Mouse (Mus musculus) embryonic facial prominence, embryonic 11.5 days (tissue): ENCODE results near the gene Mucl3. TPM values are rescaled to one million over a fixed set of nuclear protein-coding genes. Genes with fewer than 3 reads are reported as not detected.
A peak's percentile ranks its signal among the peaks of the same experiment; 100 is the strongest.

Source experiments
- ATAC-seq: fragments of 200-750 bp; cut with Nextera tagmentation; replicated peaks from 2 replicates; pipeline ENCODE4 v1.8.0; 2017; ENCODE audit warnings: low read depth; ENCODE audit not compliant: insufficient number of reproducible peaks, low FRiP score, low TSS enrichment
- DNase-seq: peaks from one replicate; pipeline ENCODE4 v3.0.0-alpha.2; 2015; ENCODE audit warnings: low spot score
- H3K27ac ChIP-seq: fragments of 300-500 bp; sonication (generic); replicated peaks from 2 replicates; pipeline ENCODE4 v1.5.1; 2014; ENCODE audit warnings: mild to moderate bottlenecking, low read depth, low read length, control low read depth
- H3K27me3 ChIP-seq: fragments of 300-500 bp; sonication (generic); 2 replicates; pipeline ENCODE4 v1.6.1; 2014; ENCODE audit warnings: mild to moderate bottlenecking, low read length, moderate library complexity, mixed read lengths; ENCODE audit not compliant: control insufficient read depth, insufficient read depth
- H3K36me3 ChIP-seq: fragments of 300-500 bp; sonication (generic); replicated peaks from 2 replicates; pipeline ENCODE4 v1.6.1; 2014; ENCODE audit warnings: low read depth, mild to moderate bottlenecking, low read length, moderate library complexity, mixed read lengths; ENCODE audit not compliant: control insufficient read depth, insufficient read depth
- H3K4me1 ChIP-seq: fragments of 300-500 bp; sonication (generic); 2 replicates; pipeline ENCODE4 v1.6.1; 2014; ENCODE audit warnings: low read length, mixed read lengths; ENCODE audit not compliant: control insufficient read depth, insufficient read depth
- H3K4me2 ChIP-seq: fragments of 300-500 bp; sonication (generic); 2 replicates; pipeline ENCODE4 v1.6.1; 2014; ENCODE audit warnings: low read depth, mild to moderate bottlenecking, control low read depth, low read length, moderate library complexity
- H3K4me3 ChIP-seq: fragments of 300-500 bp; sonication (generic); 2 replicates; pipeline ENCODE4 v1.5.1; 2014; ENCODE audit warnings: low read depth, low read length, control low read depth
- H3K9ac ChIP-seq: fragments of 300-500 bp; sonication (generic); replicated peaks from 2 replicates; pipeline ENCODE4 v1.6.1; 2014; ENCODE audit warnings: mild to moderate bottlenecking, control low read depth, low read length
- H3K9me3 ChIP-seq: fragments of 300-500 bp; sonication (generic); replicated peaks from 2 replicates; pipeline ENCODE4 v1.6.1; 2016; ENCODE audit warnings: mild to moderate bottlenecking, low read length, inconsistent platforms, mixed read lengths; ENCODE audit not compliant: control insufficient read depth
- WGBS: fragments of 180-500 bp; shearing (Covaris S2); extraction: QIAGEN DNeasy Blood & Tissue Kit; methylation state at CpG from one replicate; pipeline ENCODE4 v1.1.7; 2014; 5-methylcytosine and 5-hydroxymethylcytosine counted together
- polyA plus RNA-seq: library from polyadenylated mRNA; unstranded; fragments of >200 nt; fragmentation: Nextera tagmentation; extraction: Ambion mirVana; gene quantifications from 2 replicates; pipeline ENCODE4 v1.2.1, GENCODE M21; 2014

Gene Mucl3
- polyA plus RNA-seq, 1 experiment from 2014 or later, result 0.28 TPM

GRCm38 (mm10) chr17:35673416-35674035, 30.0 kb upstream of the Mucl3 start, which contains the start of gene Gtf2h4:
Gtf2h4 (minus strand) TSS chr17:35673739.
- no peaks in the 10 kb centered on the region for H3K36me3 ChIP-seq
- H3K27ac ChIP-seq, result no peak within 1 kb of the TSS
- H3K9me3 ChIP-seq, result no peaks in the 10 kb centered on the region
- DNase-seq (peak; percentile 98), ATAC-seq (peak; percentile 87)
- H3K4me1 ChIP-seq, result no peaks in the 10 kb centered on the region
- H3K9ac ChIP-seq, result peak within 1 kb of the TSS; percentile 70
- peak within 1 kb of the TSS; percentile 58 for H3K4me2 ChIP-seq
- H3K4me3 ChIP-seq, result peak within 1 kb of the TSS; percentile 64
- 2% methylated on average over 23 of the region's 23 CpGs for WGBS
- H3K27me3 ChIP-seq, result no peaks in the 10 kb centered on the region

GRCm38 (mm10) chr17:35672527-35672926, 29.0 kb upstream of the Mucl3 start:
- H3K27me3 ChIP-seq, result no peaks in the 10 kb centered on the region
- 85% methylated on average over 6 of the region's 6 CpGs for WGBS
- H3K9ac ChIP-seq, result no peak overlapping the region
- no peaks in the 10 kb centered on the region for H3K36me3 ChIP-seq
- H3K4me2 ChIP-seq, result no peak overlapping the region
- no peaks in the 10 kb centered on the region for H3K9me3 ChIP-seq
- no peaks in the 10 kb centered on the region for H3K4me1 ChIP-seq
- H3K27ac ChIP-seq, result no peak overlapping the region
- DNase-seq (no peak), ATAC-seq (no peak)
- no peak overlapping the region for H3K4me3 ChIP-seq

- DNase-seq, result no peak
- H3K4me1 ChIP-seq, result no peaks in the 10 kb centered on the region
- H3K27me3 ChIP-seq, result no peaks in the 10 kb centered on the region
- no peak overlapping the region for H3K4me3 ChIP-seq
- no peak for ATAC-seq
- no peaks in the 10 kb centered on the region for H3K9me3 ChIP-seq
- no peaks in the 10 kb centered on the region for H3K36me3 ChIP-seq
- WGBS, result 79% methylated on average over 6 of the region's 6 CpGs
- no peak overlapping the region for H3K27ac ChIP-seq
- H3K4me2 ChIP-seq, result no peak overlapping the region
- H3K9ac ChIP-seq, result no peak overlapping the region
These were observed 28.4 kb upstream of the Mucl3 start for GRCm38 (mm10) chr17:35671846-35672245.

- H3K9ac ChIP-seq, result no peak overlapping the region
- no peaks in the 10 kb centered on the region for H3K4me1 ChIP-seq
- no peak for DNase-seq
- no peak overlapping the region for H3K4me2 ChIP-seq
- no peaks in the 10 kb centered on the region for H3K9me3 ChIP-seq
- no peak overlapping the region for H3K27ac ChIP-seq
- no peak overlapping the region for H3K4me3 ChIP-seq
- ATAC-seq, result no peak
- no peaks in the 10 kb centered on the region for H3K27me3 ChIP-seq
- WGBS, result 91% methylated on average over 9 of the region's 9 CpGs
- no peaks in the 10 kb centered on the region for H3K36me3 ChIP-seq
These were observed 26.2 kb upstream of the Mucl3 start for GRCm38 (mm10) chr17:35669731-35670130.

GRCm38 (mm10) chr17:35667334-35668065, 24.0 kb upstream of the Mucl3 start, which contains the start of gene Vars2:
Vars2 (minus strand) TSS chr17:35667592.
- peak within 1 kb of the TSS; percentile 81 for H3K4me2 ChIP-seq
- no peaks in the 10 kb centered on the region for H3K36me3 ChIP-seq
- H3K4me3 ChIP-seq, result peak within 1 kb of the TSS; percentile 57
- peak within 1 kb of the TSS; percentile 41 for H3K27ac ChIP-seq
- H3K9ac ChIP-seq, result peak within 1 kb of the TSS; percentile 79
- no peaks in the 10 kb centered on the region for H3K4me1 ChIP-seq
- WGBS, result 1% methylated on average over 61 of the region's 61 CpGs
- ATAC-seq (peak; percentile 85), DNase-seq (peak; percentile 96)
- no peaks in the 10 kb centered on the region for H3K9me3 ChIP-seq
- H3K27me3 ChIP-seq, result no peaks in the 10 kb centered on the region

GRCm38 (mm10) chr17:35666851-35667256, 23.4 kb upstream of the Mucl3 start:
- 3% methylated on average over 13 of the region's 13 CpGs for WGBS
- Histone ChIP-seq H3K36me3 (no peaks in the 10 kb centered on the region), H3K27me3 (no peaks in the 10 kb centered on the region), H3K4me1 (no peaks in the 10 kb centered on the region), H3K9ac (peak overlapping the region; percentile 76), H3K27ac (peak overlapping the region; percentile 31), H3K4me3 (peak overlapping the region; percentile 57), H3K4me2 (peak overlapping the region; percentile 81), H3K9me3 (no peaks in the 10 kb centered on the region)
- DNase-seq (peak; percentile 58), ATAC-seq (peak; percentile 49)

GRCm38 (mm10) chr17:35665957-35666515, 22.5 kb upstream of the Mucl3 start:
- H3K27ac ChIP-seq, result no peak overlapping the region
- ATAC-seq (no peak), DNase-seq (peak; percentile 6)
- 0 out of 2 replicates have a peak overlapping the region, but pooled peaks have one; percentile 9 for H3K9ac ChIP-seq
- no peak overlapping the region for H3K4me3 ChIP-seq
- H3K4me1 ChIP-seq, result no peaks in the 10 kb centered on the region
- H3K4me2 ChIP-seq, result no peak overlapping the region
- H3K9me3 ChIP-seq, result no peaks in the 10 kb centered on the region
- WGBS, result 79% methylated on average over 17 of the region's 17 CpGs
- no peaks in the 10 kb centered on the region for H3K36me3 ChIP-seq
- no peaks in the 10 kb centered on the region for H3K27me3 ChIP-seq

GRCm38 (mm10) chr17:35653086-35653485, 9.6 kb upstream of the Mucl3 start:
- Histone ChIP-seq H3K4me1 (no peaks in the 10 kb centered on the region), H3K27me3 (no peaks in the 10 kb centered on the region), H3K4me3 (no peak overlapping the region), H3K4me2 (no peak overlapping the region), H3K9ac (no peak overlapping the region), H3K27ac (no peak overlapping the region), H3K9me3 (no peaks in the 10 kb centered on the region), H3K36me3 (no peaks in the 10 kb centered on the region; the same call in 1 of the 2 replicates)
- ATAC-seq (no peak), DNase-seq (no peak)
- 68% methylated on average over 2 of the region's 2 CpGs for WGBS
